Mouse (Mus musculus) spleen, postnatal 36 days (tissue): ENCODE measurements at regions not wholly inside any gene's neighbourhood (a gene's known extent, or its start where the extent isn't known, plus 50 kb on each side); places are given as distances from the start of the nearest gene placed in this dataset.
A peak's percentile ranks its signal among the peaks of the same experiment; 100 is the strongest.

Source experiments
- DNase-seq, 2 experiments: peaks; one replicate each; pipeline ENCODE4 v3.0.0; 2022; ENCODE audit warnings: low spot score in 2 of 2, mixed read lengths in 1 of 2

DNA sequence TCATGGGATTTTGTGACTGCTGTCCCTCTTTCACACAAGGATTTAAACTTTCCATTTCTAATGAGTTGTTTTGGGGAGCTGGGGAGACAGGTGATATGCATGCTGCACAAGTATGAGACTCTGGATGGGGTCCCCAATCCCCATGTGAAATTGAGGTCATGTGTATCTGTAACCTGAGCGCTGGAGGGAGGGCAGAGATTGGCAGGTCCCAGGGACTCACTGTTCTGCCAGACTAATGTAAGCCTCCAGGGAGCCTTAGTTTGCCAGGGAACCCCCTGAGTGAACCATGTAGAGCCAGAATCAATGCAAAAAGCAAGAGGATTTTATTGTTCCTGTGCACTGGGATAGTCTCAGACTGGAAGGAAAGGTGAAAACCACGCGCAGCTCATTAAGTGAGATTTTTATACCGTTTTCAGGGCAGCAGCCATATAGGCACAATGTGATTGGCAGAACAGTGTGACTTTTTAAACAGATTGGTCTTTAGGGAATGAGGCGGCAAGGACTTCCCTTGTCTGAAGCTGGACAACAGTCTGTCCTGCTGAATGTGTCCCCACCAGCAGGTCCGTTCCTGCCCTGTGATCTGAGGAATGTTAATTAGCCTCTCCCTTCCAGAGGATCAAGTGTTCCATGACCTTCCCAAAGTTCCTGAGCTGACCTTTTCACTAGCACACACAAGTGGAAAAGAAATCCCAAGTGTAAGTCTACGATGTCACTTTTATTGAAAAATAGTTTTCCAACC is 59.9 kb upstream of the Oxgr1 start:
- no peak for DNase-seq

DNA sequence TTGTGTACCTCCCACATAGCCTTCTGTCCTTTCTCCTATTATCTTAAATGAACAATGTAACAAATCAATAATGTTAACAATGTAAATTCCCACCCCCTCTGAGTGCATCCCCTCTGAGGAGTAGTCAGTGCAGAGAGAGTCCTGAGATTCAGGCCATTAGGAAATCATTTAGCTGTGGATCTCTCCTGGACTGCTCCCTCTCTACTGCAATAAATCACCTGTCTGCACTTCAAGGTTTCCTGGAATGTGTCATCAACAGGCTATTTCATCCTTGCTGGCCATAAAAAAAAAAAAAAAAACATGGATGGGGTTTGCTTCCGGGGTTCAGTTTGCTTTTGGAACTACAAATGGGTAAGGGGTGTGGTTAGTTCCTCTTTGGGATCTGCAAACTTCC is 60.5 kb upstream of the Oxgr1 start:
- no peak for DNase-seq

DNA sequence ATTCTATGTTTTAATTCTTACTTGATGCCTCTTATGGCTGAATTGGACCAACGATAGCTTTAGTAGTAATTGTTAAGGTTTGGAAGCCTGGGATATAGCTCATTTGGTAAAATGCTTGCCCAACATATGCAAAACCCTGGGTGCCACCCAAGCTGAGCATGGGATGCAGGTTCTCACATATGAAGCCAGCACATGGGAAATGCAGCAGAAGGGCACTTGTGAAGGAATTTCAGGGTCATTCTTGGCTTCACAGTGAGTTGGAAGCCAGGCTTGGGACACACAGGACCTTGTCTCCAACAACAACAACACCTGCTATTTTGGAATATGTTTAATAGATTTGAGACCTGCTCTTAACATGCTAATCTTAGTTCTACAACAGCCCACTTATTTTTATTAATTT is 67.6 kb upstream of the Oxgr1 start:
- no peak for DNase-seq

DNA sequence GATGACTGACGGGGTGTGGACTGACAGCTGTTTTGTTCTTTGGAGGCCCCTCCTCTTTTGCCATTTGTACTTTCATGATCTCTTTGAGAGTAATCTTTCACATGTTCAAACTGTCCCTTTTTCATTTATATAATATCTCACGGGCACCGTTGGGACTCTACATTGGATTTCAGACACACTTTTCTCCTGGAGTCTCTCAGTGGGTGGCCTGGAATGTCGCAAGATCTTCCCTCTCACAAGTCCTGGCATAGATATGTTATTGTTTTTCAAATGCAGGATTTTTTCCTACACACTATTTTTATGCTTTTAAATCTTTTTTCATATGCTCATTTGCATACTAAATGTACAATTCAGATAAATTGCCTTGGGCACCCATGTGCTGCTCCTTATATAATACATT is 71.1 kb upstream of the Oxgr1 start:
- no peak for DNase-seq

GRCm38 (mm10) chr14:120118582-120118981 is 76.3 kb upstream of the Oxgr1 start:
- DNase-seq = no peak

- DNase-seq = no peak
Measured at GRCm38 (mm10) chr14:120119094-120119501, 76.9 kb upstream of the Oxgr1 start.

DNA sequence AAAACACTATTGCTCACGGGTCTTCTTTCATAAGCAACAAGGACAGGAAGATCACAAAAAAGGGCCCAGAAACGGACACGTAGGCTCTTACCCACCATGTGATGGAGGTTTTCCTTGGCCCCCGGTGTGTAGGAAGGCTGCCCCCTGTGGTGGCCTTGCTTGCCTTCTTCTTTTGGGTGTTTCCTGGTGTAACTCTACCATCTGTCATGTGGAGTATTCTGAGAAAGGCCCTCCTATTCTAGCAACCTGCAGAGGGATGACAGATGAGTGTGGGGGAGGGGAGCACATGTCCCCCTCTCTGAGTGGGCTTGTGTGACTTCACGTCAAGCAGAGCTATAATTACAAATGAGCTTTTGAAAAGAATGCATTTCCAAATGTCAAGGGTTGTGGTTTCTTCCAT is 77.3 kb upstream of the Oxgr1 start:
- DNase-seq = no peak

DNA sequence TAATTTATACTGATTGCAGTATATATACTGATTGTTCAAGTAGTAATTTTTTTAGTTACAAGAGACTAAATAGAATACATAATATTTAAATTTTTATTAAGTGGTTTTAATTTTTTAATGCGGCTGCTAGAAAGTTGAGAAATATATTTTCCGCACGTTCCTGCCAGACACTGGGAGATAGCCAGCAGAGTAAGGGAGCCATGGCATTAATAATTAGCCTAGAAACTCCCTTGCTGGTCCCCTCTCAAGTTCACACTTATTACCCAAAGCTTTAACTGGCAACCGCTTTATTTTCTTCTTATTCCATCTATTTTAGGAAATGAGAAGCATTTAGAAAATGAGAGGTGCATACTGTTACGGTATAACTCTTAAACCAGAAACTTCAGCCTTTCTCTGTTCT is 78.0 kb upstream of the Oxgr1 start:
- DNase-seq = no peak

DNA sequence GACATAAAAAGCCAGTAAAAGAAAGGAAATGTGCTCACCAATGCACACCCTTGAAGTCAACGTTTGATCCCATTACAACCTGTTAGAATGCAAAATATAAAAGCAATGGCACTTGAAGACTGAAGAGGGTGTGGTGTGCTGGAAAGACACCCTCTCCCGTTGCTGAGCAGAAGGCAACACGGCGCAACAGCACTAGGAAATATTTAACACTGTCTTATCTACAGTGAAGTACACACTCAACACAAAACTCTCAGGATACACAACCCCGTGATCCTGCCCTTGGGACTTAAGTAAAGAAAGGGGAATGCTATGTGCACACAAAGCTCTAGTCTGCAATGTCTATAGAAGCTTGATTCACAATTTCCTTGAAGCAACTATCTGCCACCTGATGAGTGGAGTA is 83.1 kb upstream of the Oxgr1 start:
- DNase-seq = no peak

DNA sequence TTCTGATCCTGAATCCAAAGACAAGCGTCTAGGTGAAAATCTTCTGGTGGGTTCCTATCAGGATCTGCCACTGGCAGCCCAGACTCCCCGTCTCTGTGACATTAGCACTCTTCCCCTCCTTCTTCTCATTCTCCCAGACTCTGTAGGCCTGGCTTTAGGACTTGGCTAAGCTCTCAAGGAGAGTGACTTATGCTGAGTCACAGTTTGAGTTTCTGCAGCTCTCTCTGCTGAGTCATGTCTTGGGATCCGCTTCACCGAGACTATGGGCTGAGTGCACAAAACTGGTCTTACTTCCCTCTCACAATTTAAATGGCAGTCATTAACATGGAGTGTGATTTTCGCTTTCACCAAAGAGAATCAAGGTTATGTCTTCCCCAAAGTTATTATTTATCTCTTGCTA is 85.2 kb upstream of the Oxgr1 start:
- DNase-seq = no peak

DNA sequence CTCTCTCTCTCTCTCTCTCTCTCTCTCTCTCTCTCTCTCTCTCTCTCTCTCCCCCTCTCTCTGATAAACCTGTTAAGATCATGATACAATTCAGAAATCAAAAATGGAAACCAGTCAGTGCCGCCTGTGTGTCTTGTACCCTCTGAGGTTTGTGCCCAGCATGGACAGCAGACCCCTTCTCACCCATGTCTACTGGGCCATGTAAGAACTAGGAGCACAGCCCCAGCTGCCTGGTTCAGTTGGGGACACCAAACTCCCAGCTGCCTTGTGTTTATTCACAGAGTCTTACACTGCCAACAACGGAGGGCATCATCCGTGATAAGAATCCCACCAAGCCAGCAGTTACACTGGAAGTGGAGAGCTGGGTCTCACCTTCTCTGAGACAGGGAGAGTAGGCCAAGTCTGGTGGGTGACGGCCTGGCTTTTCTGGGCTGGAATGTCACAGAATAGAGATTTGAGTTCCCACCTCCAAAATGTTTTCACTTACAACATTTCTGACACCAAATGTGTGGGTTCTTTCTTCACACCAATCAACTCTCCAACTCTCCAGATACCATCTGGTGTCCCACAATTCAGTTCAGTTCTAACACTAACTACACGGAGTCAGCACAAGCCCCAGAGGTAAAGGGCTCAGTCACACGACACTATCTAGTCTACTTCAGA is 92.2 kb upstream of the Oxgr1 start:
- no peak for DNase-seq

GRCm38 (mm10) chr14:120135198-120135597 is 93.0 kb upstream of the Oxgr1 start:
- no peak for DNase-seq

GRCm38 (mm10) chr14:120136736-120137135 is 94.5 kb upstream of the Oxgr1 start:
- no peak for DNase-seq

DNA sequence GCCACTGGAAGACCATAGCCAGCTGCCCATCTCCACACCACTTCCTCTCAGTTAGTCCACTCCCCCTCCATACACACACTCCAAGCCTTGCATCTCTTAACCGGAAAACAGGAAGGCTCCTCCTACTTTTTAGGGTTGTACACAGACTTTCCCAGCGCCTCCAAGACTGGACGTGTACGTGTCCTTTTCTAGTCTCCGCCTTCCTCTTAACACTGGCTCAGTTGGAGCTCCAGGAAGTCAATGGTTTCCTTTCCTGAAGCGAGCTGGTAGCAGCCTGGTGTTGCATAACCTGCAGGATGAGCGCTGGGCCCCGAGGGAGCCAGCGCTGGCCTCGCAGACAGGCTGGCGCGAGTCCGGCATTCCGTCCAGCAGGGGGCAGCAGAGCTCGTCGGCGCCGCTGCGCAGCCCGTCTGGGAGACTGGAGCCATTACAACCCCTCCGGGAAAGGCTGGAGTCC is 95.5 kb upstream of the Oxgr1 start:
- peak; percentile 57 to 68 for DNase-seq

GRCm38 (mm10) chr14:120138546-120138945 is 96.3 kb upstream of the Oxgr1 start:
- no peak for DNase-seq

- DNase-seq = no peak
Measured at GRCm38 (mm10) chr14:120139256-120139655, 97.0 kb upstream of the Oxgr1 start.

DNA sequence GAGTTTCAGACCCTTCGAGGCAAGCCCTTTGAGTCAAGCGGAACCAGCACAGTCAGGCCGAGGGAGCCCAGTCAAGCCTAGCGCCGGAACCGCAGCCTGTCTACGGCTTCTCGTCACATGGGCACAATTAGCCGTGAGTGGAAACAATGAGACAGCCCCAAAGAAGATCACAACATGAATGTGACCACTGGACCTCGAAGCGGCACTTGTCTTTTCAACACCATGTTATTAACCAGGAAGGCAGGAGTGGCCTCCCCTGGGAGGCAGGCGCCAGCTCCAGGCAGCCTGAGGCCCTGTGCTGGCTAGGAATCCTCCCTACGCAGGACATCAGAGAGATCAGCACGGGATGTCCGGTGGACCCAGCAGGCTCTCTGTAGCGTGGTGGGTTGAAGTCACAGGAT is 97.4 kb upstream of the Oxgr1 start:
- DNase-seq = no peak

- no peak for DNase-seq
Measured at GRCm38 (mm10) chr14:120140211-120140610, 98.0 kb upstream of the Oxgr1 start.

GRCm38 (mm10) chr14:120140791-120141747 is 98.8 kb upstream of the Oxgr1 start:
- no peak for DNase-seq

- DNase-seq = no peak
Measured at GRCm38 (mm10) chr14:120142281-120142680, 100.0 kb upstream of the Oxgr1 start.

- no peak for DNase-seq
Measured at GRCm38 (mm10) chr14:120144451-120144850, 102.2 kb upstream of the Oxgr1 start.

- DNase-seq = no peak
Measured at GRCm38 (mm10) chr14:120146312-120146711, 104.1 kb upstream of the Oxgr1 start.
